Mouse (Mus musculus): ENCODE results near the gene D8Ertd738e. TPM values are rescaled to one million over a fixed set of nuclear protein-coding genes. Genes with fewer than 3 reads are reported as not detected.

The D8Ertd738e gene
- polyA plus RNA-seq, 1 experiment from 2014 or later: 280 TPM

GRCm38 (mm10) chr8:84235746-84236409 lies 13.6 kb downstream of the D8Ertd738e start:
- peaks cover 33% of the 10 kb centered on the region for H3K4me1 ChIP-seq
- peak overlapping the region; percentile 72; the same call in 1 of the 2 replicates for H3K27ac ChIP-seq (replicated peaks)
- 25% methylated on average over 10 of the region's 10 CpGs for WGBS

GRCm38 (mm10) chr8:84233055-84233454 lies 16.5 kb downstream of the D8Ertd738e start:
- Histone ChIP-seq H3K4me1 (peaks cover 32% of the 10 kb centered on the region), H3K27me3 (replicated peaks) (no peaks in the 10 kb centered on the region), H3K4me2 (no peak overlapping the region), H3K27ac (replicated peaks) (no peak overlapping the region), H3K4me3 (replicated peaks) (no peak overlapping the region), H3K9me3 (replicated peaks) (no peaks in the 10 kb centered on the region), H3K36me3 (peaks cover 47% of the 10 kb centered on the region), H3K9ac (replicated peaks) (no peak overlapping the region; the same call in 1 of the 2 replicates)
- no peak for ATAC-seq (ENCODE audit: low FRiP score)
- WGBS: 94% methylated on average over 2 of the region's 2 CpGs

More at GRCm38 (mm10) chr8:84235746-84236409, 13.6 kb downstream of the D8Ertd738e start:
- no peaks in the 10 kb centered on the region for H3K27me3 ChIP-seq (replicated peaks)
- H3K9me3 ChIP-seq (replicated peaks): no peaks in the 10 kb centered on the region
- peak overlapping the region; percentile 84 for H3K9ac ChIP-seq (replicated peaks)
- peaks cover 19% of the 10 kb centered on the region for H3K36me3 ChIP-seq
- H3K4me3 ChIP-seq (replicated peaks): peak overlapping the region; percentile 65
- no peak for ATAC-seq (ENCODE audit: low FRiP score)
- peak overlapping the region; percentile 84 for H3K4me2 ChIP-seq

GRCm38 (mm10) chr8:84230735-84231134 lies 18.8 kb downstream of the D8Ertd738e start:
- H3K27ac ChIP-seq (replicated peaks): no peak overlapping the region
- WGBS: 84% methylated on average over 17 of the region's 17 CpGs
- peaks cover 20% of the 10 kb centered on the region for H3K4me1 ChIP-seq
- ATAC-seq (ENCODE audit: low FRiP score): no peak
- no peak overlapping the region for H3K9ac ChIP-seq (replicated peaks)
- H3K27me3 ChIP-seq (replicated peaks): no peaks in the 10 kb centered on the region
- no peak overlapping the region for H3K4me2 ChIP-seq
- H3K9me3 ChIP-seq (replicated peaks): no peaks in the 10 kb centered on the region
- H3K36me3 ChIP-seq: peaks cover 70% of the 10 kb centered on the region
- H3K4me3 ChIP-seq (replicated peaks): no peak overlapping the region

GRCm38 (mm10) chr8:84223322-84224029 lies 26.0 kb downstream of the D8Ertd738e start:
- Histone ChIP-seq H3K4me1 (no peaks in the 10 kb centered on the region), H3K27ac (replicated peaks) (no peak overlapping the region), H3K36me3 (peaks cover 95% of the 10 kb centered on the region), H3K9ac (replicated peaks) (no peak overlapping the region), H3K4me3 (replicated peaks) (no peak overlapping the region), H3K27me3 (replicated peaks) (no peaks in the 10 kb centered on the region), H3K9me3 (replicated peaks) (no peaks in the 10 kb centered on the region), H3K4me2 (no peak overlapping the region)
- ATAC-seq (ENCODE audit: low FRiP score): no peak
- WGBS: 80% methylated on average over 21 of the region's 21 CpGs

- Histone ChIP-seq H3K4me1 (no peaks in the 10 kb centered on the region), H3K4me3 (replicated peaks) (no peak overlapping the region), H3K27ac (replicated peaks) (no peak overlapping the region), H3K9ac (replicated peaks) (no peak overlapping the region), H3K36me3 (peaks cover 95% of the 10 kb centered on the region), H3K9me3 (replicated peaks) (no peaks in the 10 kb centered on the region), H3K27me3 (replicated peaks) (no peaks in the 10 kb centered on the region), H3K4me2 (no peak overlapping the region)
- WGBS: 93% methylated on average over 9 of the region's 9 CpGs
- no peak for ATAC-seq (ENCODE audit: low FRiP score)
Measured at GRCm38 (mm10) chr8:84222566-84223165, 26.9 kb downstream of the D8Ertd738e start.

- ATAC-seq (ENCODE audit: low FRiP score): no peak
- H3K9ac ChIP-seq (replicated peaks): no peak overlapping the region
- H3K4me3 ChIP-seq (replicated peaks): no peak overlapping the region
- H3K9me3 ChIP-seq (replicated peaks): no peaks in the 10 kb centered on the region
- H3K36me3 ChIP-seq: peaks cover 95% of the 10 kb centered on the region
- H3K27me3 ChIP-seq (replicated peaks): no peaks in the 10 kb centered on the region
- H3K4me2 ChIP-seq: no peak overlapping the region
- H3K27ac ChIP-seq (replicated peaks): no peak overlapping the region
- H3K4me1 ChIP-seq: no peaks in the 10 kb centered on the region
- WGBS: 90% methylated on average over 7 of the region's 7 CpGs
Measured at GRCm38 (mm10) chr8:84220105-84220504, 29.4 kb downstream of the D8Ertd738e start.

GRCm38 (mm10) chr8:84218143-84218542 lies 31.4 kb downstream of the D8Ertd738e start:
- H3K4me1 ChIP-seq: no peaks in the 10 kb centered on the region
- H3K36me3 ChIP-seq: peaks cover 92% of the 10 kb centered on the region
- H3K9me3 ChIP-seq (replicated peaks): no peaks in the 10 kb centered on the region
- no peaks in the 10 kb centered on the region for H3K27me3 ChIP-seq (replicated peaks)
- no peak overlapping the region for H3K4me3 ChIP-seq (replicated peaks)
- ATAC-seq (ENCODE audit: low FRiP score): no peak
- no peak overlapping the region for H3K27ac ChIP-seq (replicated peaks)
- WGBS: 97% methylated on average over 5 of the region's 5 CpGs
- no peak overlapping the region for H3K4me2 ChIP-seq
- H3K9ac ChIP-seq (replicated peaks): no peak overlapping the region

DNA sequence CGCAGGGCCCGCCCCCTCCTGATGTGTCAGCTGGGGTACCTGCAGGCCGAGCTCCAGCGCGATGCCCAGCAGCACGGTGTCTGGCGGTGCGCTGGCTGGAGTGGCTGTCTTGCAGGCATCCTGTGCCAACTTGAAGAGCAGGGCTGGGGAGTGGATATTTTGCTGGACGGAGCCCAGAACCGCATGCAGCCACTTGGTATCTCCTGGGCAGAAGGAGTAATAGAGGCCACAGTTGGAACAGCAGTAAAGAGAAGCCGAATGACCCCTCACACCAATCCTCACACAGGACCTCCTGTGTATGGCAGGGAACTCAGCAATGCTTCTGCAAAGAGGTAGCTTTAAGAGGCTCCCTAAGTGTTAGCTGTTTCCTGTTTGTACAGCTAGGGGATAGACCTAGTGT lies 32.3 kb downstream of the D8Ertd738e start:
- 94% methylated on average over 11 of the region's 11 CpGs for WGBS

GRCm38 (mm10) chr8:84213277-84213676 lies 36.2 kb downstream of the D8Ertd738e start:
- Histone ChIP-seq H3K27me3 (replicated peaks) (no peaks in the 10 kb centered on the region), H3K27ac (replicated peaks) (no peak overlapping the region), H3K9ac (replicated peaks) (no peak overlapping the region), H3K36me3 (peaks cover 70% of the 10 kb centered on the region), H3K9me3 (replicated peaks) (no peaks in the 10 kb centered on the region), H3K4me1 (peaks cover 20% of the 10 kb centered on the region), H3K4me2 (no peak overlapping the region), H3K4me3 (replicated peaks) (no peak overlapping the region)
- ATAC-seq (ENCODE audit: low FRiP score): no peak
- 92% methylated on average over 4 of the region's 4 CpGs for WGBS

More for the DNA sequence above, 32.3 kb downstream of the D8Ertd738e start:
- ATAC-seq (ENCODE audit: low FRiP score): no peak
- no peaks in the 10 kb centered on the region for H3K9me3 ChIP-seq (replicated peaks)
- no peak overlapping the region for H3K4me3 ChIP-seq (replicated peaks)
- H3K4me2 ChIP-seq: no peak overlapping the region
- H3K27me3 ChIP-seq (replicated peaks): no peaks in the 10 kb centered on the region
- no peaks in the 10 kb centered on the region for H3K4me1 ChIP-seq
- no peak overlapping the region for H3K27ac ChIP-seq (replicated peaks)
- H3K36me3 ChIP-seq: peaks cover 90% of the 10 kb centered on the region
- no peak overlapping the region for H3K9ac ChIP-seq (replicated peaks)

DNA sequence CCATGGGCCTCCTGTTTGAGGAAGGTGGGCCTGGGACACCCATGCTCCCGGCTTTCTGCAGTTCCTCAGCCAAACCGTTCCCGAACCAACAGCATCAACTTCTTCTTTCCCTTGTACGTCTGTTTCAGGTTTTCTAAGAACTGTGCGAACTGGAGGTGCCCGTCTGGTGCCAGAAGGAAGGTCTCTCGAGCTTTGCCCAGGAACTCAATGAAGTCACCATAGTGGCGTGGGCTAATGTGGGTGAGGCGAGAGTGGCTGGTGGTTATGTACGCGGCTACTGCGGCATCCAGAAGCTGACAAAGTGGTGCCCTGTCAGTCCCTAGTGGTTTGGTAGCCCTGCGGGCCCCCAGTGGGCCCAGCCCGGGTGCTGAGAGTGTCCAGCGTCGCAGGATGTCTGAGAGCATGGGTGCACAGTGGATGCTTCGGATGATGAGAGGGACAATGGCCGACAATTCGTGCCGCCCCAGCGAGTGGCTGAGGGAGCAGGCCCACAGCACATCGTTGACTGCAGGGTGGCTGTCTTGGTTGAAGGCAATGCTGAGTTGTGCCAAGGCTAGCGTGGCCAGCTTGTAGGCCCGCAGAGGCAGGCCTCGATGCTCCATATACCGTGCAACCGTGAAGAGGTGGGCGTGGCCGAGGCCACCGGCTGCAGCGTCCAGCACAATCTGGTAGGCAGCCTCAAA lies 37.5 kb downstream of the D8Ertd738e start:
- WGBS: 94% methylated on average over 31 of the region's 31 CpGs
- no peaks in the 10 kb centered on the region for H3K9me3 ChIP-seq (replicated peaks)
- H3K36me3 ChIP-seq: peaks cover 58% of the 10 kb centered on the region

DNA sequence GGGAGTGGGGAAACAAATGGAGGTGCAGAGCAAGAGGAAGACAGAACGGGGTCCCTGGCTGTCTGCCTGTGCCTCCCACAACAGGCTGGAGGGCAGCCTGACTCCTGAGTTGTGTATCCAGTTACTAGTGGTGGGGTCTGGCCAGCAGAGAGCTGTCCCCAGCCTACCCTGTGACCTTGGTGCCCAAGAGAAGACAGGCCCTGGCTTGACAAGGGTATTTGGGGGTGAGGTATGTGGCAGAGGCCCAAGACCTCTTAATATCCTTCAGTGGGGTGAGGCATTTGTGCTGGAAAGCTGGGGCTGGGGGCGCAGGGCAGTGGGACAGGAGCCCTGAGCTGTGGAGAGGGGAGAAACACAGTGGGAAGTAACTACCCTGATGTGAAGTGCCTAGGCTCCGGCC lies 38.3 kb downstream of the D8Ertd738e start:
- Histone ChIP-seq H3K4me3 (replicated peaks) (no peak overlapping the region), H3K9me3 (replicated peaks) (no peaks in the 10 kb centered on the region), H3K36me3 (peaks cover 49% of the 10 kb centered on the region), H3K27ac (replicated peaks) (no peak overlapping the region), H3K4me1 (peaks cover 26% of the 10 kb centered on the region), H3K4me2 (no peak overlapping the region), H3K9ac (replicated peaks) (no peak overlapping the region), H3K27me3 (replicated peaks) (no peaks in the 10 kb centered on the region)
- ATAC-seq (ENCODE audit: low FRiP score): no peak
- whole genome bisulfite sequencing: 100% methylated on average over 3 of the region's 3 CpGs

More for the DNA sequence above, 37.5 kb downstream of the D8Ertd738e start:
- Histone ChIP-seq H3K4me3 (replicated peaks) (no peak overlapping the region), H3K27ac (replicated peaks) (no peak overlapping the region), H3K27me3 (replicated peaks) (no peaks in the 10 kb centered on the region), H3K9ac (replicated peaks) (no peak overlapping the region), H3K4me2 (no peak overlapping the region), H3K4me1 (peaks cover 26% of the 10 kb centered on the region)
- ATAC-seq (ENCODE audit: low FRiP score): no peak
